Mouse (Mus musculus) regulatory T cell (primary cell): ENCODE measurements around the gene Bcl7b.

Source experiments
- in situ Hi-C: fragments of 300-600 bp; cut with MboI, MseI; formaldehyde crosslinking; loops from one replicate; pipeline ENCODE4 v1.15.1; 2025; ENCODE audit warnings: high pct_unique_total_duplicates

The Bcl7b gene

GRCm38 (mm10) chr5:135208197-135208596 is 40.1 kb downstream of the Bcl7b start:
- in situ Hi-C loops = no loop called here

- in situ Hi-C loops = no loop called here
Measured at GRCm38 (mm10) chr5:135216871-135217270, 48.8 kb downstream of the Bcl7b start.

GRCm38 (mm10) chr5:135220941-135221340 is 52.9 kb downstream of the Bcl7b start:
- in situ Hi-C loops = loop anchor here (10.0 kb wide), 1 partner anchor 46 kb away; no protein-coding TSS in a partner anchor

- in situ Hi-C loops = loop anchor here (10.0 kb wide), 1 partner anchor 47 kb away; no protein-coding TSS in a partner anchor
Measured at GRCm38 (mm10) chr5:135222066-135222465, 54.0 kb downstream of the Bcl7b start.

- in situ Hi-C loops = loop anchor here (10.0 kb wide), 1 partner anchor 49 kb away; no protein-coding TSS in a partner anchor
Measured at GRCm38 (mm10) chr5:135224169-135224568, 56.1 kb downstream of the Bcl7b start.

GRCm38 (mm10) chr5:135225879-135226278 is 57.8 kb downstream of the Bcl7b start:
- in situ Hi-C loops = loop anchor here (10.0 kb wide), 1 partner anchor 51 kb away; no protein-coding TSS in a partner anchor

- in situ Hi-C loops = no loop called here
Measured at GRCm38 (mm10) chr5:135230186-135230585, 62.1 kb downstream of the Bcl7b start.
